In the genomic region with DNA sequence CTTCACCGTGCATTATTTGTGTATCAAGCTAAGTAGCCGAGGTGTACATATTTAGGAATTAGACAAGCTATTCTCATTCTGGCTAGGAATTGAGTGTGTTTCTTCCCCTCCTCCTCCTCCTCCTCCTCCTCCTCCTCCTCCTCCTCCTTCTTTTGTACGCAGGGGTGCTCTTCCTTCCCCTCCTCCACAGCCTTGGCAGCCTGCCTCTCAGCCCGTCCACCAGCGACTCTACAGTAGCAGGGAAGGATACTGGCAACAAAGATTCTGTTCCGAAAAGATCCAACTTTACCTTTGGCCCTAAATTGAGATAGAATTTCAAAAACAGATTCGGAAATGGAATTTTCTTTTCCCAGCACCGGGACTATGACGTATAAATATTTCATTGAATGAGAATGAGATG, we compare ENCODE assay signal across 22 mouse cellular contexts.
DNase-seq lines count a peak whose midpoint lies in the region; ATAC-seq and TF ChIP-seq lines count a peak whose summit lies in the region.
"Had no signal": no experiment of that assay in that cellular context is flagged by ENCODE, and none has a peak within 500 bp of the region (broad histone marks: within the 10 kb centered on the region; RNA-seq: fewer than 3 reads in every experiment).

No protein-coding gene starts in this region.

- DNase-seq in forebrain, embryonic 14.5 days (ENCODE audit: low spot score) = peak; percentile 8
- no peak for DNase-seq in forebrain, embryonic 10.5 days (ENCODE audit: extremely low spot score, low spot score)
- DNase-seq in layer of hippocampus, postnatal 10 days (ENCODE audit: low spot score in 2 of 2) = peak; percentile 15 to 25
- no peak for DNase-seq in layer of hippocampus, adult 9-11 months
- no peak for DNase-seq in midbrain, postnatal 0 days (ENCODE audit: low spot score)
- DNase-seq in midbrain, embryonic 11.5 days (ENCODE audit: low spot score, missing footprints) = no peak
- no peak for DNase-seq in heart, adult 11 months
- DNase-seq: embryo, embryonic 11 days; gastrocnemius, postnatal 10 days; heart, adult 18-20 months; heart, postnatal 36 days; kidney, adult 8-10 months; kidney, postnatal 14 days; liver, postnatal 0 days; lung, postnatal 14 days; thymus, adult 18-20 months; thymus, postnatal 4 days had no signal

- no peaks in the 10 kb centered on the region for H3K36me3 ChIP-seq in forebrain, embryonic 14.5 days (ENCODE audit: control insufficient read depth, insufficient read depth, low read length)
- H3K36me3 ChIP-seq in forebrain, embryonic 10.5 days (replicated peaks) = no peaks in the 10 kb centered on the region
- H3K36me3 ChIP-seq in midbrain, postnatal 0 days (ENCODE audit: insufficient read depth, low read length) = no peaks in the 10 kb centered on the region
- H3K36me3 ChIP-seq in midbrain, embryonic 11.5 days (ENCODE audit: control insufficient read depth, insufficient read depth, low read length) = no peaks in the 10 kb centered on the region
- H3K36me3 ChIP-seq: limb, embryonic 10.5 days; neural tube, embryonic 12.5 days had no signal

- H3K9ac ChIP-seq in forebrain, embryonic 14.5 days (ENCODE audit: low read length) = no peak overlapping the region
- 0 out of 2 replicates have a peak overlapping the region, but pooled peaks have one; percentile 5 for H3K9ac ChIP-seq in midbrain, postnatal 0 days (replicated peaks; ENCODE audit: low read length, poor library complexity, severe bottlenecking)
- H3K9ac ChIP-seq in midbrain, embryonic 11.5 days (ENCODE audit: low read length) = no peak overlapping the region
- H3K9ac ChIP-seq: liver, postnatal 0 days; neural tube, embryonic 12.5 days had no signal

- 0 out of 2 replicates have a peak overlapping the region, but pooled peaks have one; percentile 5 for H3K4me2 ChIP-seq in forebrain, embryonic 14.5 days (ENCODE audit: low read length)
- peak overlapping the region; percentile 44 for H3K4me2 ChIP-seq in midbrain, postnatal 0 days (ENCODE audit: low read depth, low read length, poor library complexity, severe bottlenecking)
- H3K4me2 ChIP-seq in midbrain, embryonic 11.5 days = no peak overlapping the region
- H3K4me2 ChIP-seq: neural tube, embryonic 12.5 days had no signal

- H3K9me3 ChIP-seq in forebrain, embryonic 14.5 days (replicated peaks; ENCODE audit: control insufficient read depth, low read length) = no peaks in the 10 kb centered on the region
- H3K9me3 ChIP-seq in forebrain, embryonic 10.5 days = no peaks in the 10 kb centered on the region
- H3K9me3 ChIP-seq in midbrain, postnatal 0 days (ENCODE audit: low read length) = no peaks in the 10 kb centered on the region
- H3K9me3 ChIP-seq in midbrain, embryonic 11.5 days (ENCODE audit: control insufficient read depth, low read length) = no peaks in the 10 kb centered on the region
- H3K9me3 ChIP-seq: limb, embryonic 10.5 days; megakaryocyte, embryonic 14.5 days; neural tube, embryonic 12.5 days had no signal

- TF ChIP-seq CTCF in midbrain, postnatal 0 days (IDR thresholded peaks at IDR 0.05) = no peak
- no peak for TF ChIP-seq CTCF in olfactory bulb, adult 2 months (IDR thresholded peaks at IDR 0.05; ENCODE audit: insufficient read depth, low read depth, low read length)

- TF ChIP-seq POLR2A in olfactory bulb, adult 2 months (IDR thresholded peaks at IDR 0.05; ENCODE audit: insufficient read depth, low read depth, low read length) = no peak

- H3K4me1 ChIP-seq in forebrain, embryonic 14.5 days (ENCODE audit: control insufficient read depth, insufficient read depth, low read length) = no peaks in the 10 kb centered on the region
- no peaks in the 10 kb centered on the region for H3K4me1 ChIP-seq in forebrain, embryonic 10.5 days
- no peaks in the 10 kb centered on the region for H3K4me1 ChIP-seq in midbrain, postnatal 0 days (ENCODE audit: insufficient read depth, low read length)
- no peaks in the 10 kb centered on the region for H3K4me1 ChIP-seq in midbrain, embryonic 11.5 days (ENCODE audit: control insufficient read depth, insufficient read depth, low read length)
- H3K4me1 ChIP-seq in olfactory bulb, adult 2 months (ENCODE audit: control insufficient read depth, insufficient read depth, low read length) = no peaks in the 10 kb centered on the region; the same call in 1 of the 2 replicates
- H3K4me1 ChIP-seq: limb, embryonic 10.5 days; megakaryocyte, embryonic 14.5 days; neural tube, embryonic 12.5 days had no signal

- no peak overlapping the region for H3K4me3 ChIP-seq in forebrain, embryonic 14.5 days (ENCODE audit: low read depth, low read length)
- H3K4me3 ChIP-seq in forebrain, embryonic 10.5 days = no peak overlapping the region
- H3K4me3 ChIP-seq in midbrain, postnatal 0 days (ENCODE audit: low read depth, low read length) = peak overlapping the region; percentile 24
- H3K4me3 ChIP-seq in midbrain, embryonic 11.5 days (ENCODE audit: low read depth, low read length) = no peak overlapping the region
- peak overlapping the region; percentile 29 for H3K4me3 ChIP-seq in olfactory bulb, adult 2 months (ENCODE audit: insufficient read depth, low read depth, low read length)
- H3K4me3 ChIP-seq: limb, embryonic 10.5 days; megakaryocyte, embryonic 14.5 days; neural tube, embryonic 12.5 days had no signal

- WGBS in forebrain, embryonic 14.5 days = 73% methylated on average over 8 of the region's 9 CpGs
- 71% methylated on average over 9 of the region's 9 CpGs for WGBS in forebrain, embryonic 10.5 days
- WGBS in midbrain, postnatal 0 days = 54% methylated on average over 8 of the region's 9 CpGs
- WGBS in midbrain, embryonic 11.5 days = 75% methylated on average over 8 of the region's 9 CpGs
- 23% methylated on average over 8 of the region's 9 CpGs for WGBS in olfactory bulb, adult 2 months

- H3K27ac ChIP-seq in forebrain, embryonic 14.5 days (ENCODE audit: low read depth, low read length) = no peak overlapping the region
- H3K27ac ChIP-seq in forebrain, embryonic 10.5 days = no peak overlapping the region
- no peak overlapping the region; the same call in 1 of the 2 replicates for H3K27ac ChIP-seq in midbrain, postnatal 0 days (ENCODE audit: low read depth, low read length)
- no peak overlapping the region for H3K27ac ChIP-seq in midbrain, embryonic 11.5 days (ENCODE audit: low read depth, low read length)
- H3K27ac ChIP-seq in olfactory bulb, adult 2 months (ENCODE audit: insufficient read depth, low read depth, low read length) = no peak overlapping the region
- H3K27ac ChIP-seq: limb, embryonic 10.5 days; neural tube, embryonic 12.5 days had no signal

- no peak for ATAC-seq in forebrain, embryonic 14.5 days
- no peak for ATAC-seq in midbrain, postnatal 0 days (ENCODE audit: low FRiP score)
- ATAC-seq in midbrain, embryonic 11.5 days (ENCODE audit: low FRiP score) = no peak
- ATAC-seq: inflammation-experienced regulatory T-cells, adult 6 months; liver, postnatal 0 days had no signal

- H3K27me3 ChIP-seq in forebrain, embryonic 14.5 days (replicated peaks; ENCODE audit: control insufficient read depth, insufficient read depth, low read length) = no peaks in the 10 kb centered on the region
- no peaks in the 10 kb centered on the region for H3K27me3 ChIP-seq in forebrain, embryonic 10.5 days (ENCODE audit: poor library complexity, severe bottlenecking)
- no peaks in the 10 kb centered on the region for H3K27me3 ChIP-seq in midbrain, postnatal 0 days (ENCODE audit: insufficient read depth, low read length)
- no peaks in the 10 kb centered on the region for H3K27me3 ChIP-seq in midbrain, embryonic 11.5 days (ENCODE audit: control insufficient read depth, insufficient read depth, low read length)
- H3K27me3 ChIP-seq: megakaryocyte, embryonic 14.5 days; neural tube, embryonic 12.5 days had no signal

Comparison
In these comparisons a context has a peak if more than half of its experiments do, and no peak if none do; other contexts are left out.
1. DNase-seq: peak in forebrain, embryonic 14.5 days (single experiment) and layer of hippocampus, postnatal 10 days (2 of 2); none in forebrain, embryonic 10.5 days (single experiment), layer of hippocampus, adult 9-11 months (single experiment), midbrain, postnatal 0 days (single experiment), midbrain, embryonic 11.5 days (single experiment) and heart, adult 11 months (single experiment).
2. H3K4me3 ChIP-seq: peak in midbrain, postnatal 0 days (single experiment) and olfactory bulb, adult 2 months (single experiment); none in forebrain, embryonic 14.5 days (single experiment), forebrain, embryonic 10.5 days (single experiment) and midbrain, embryonic 11.5 days (single experiment).